Mouse (Mus musculus) cerebellum, adult 11-12 months (tissue): ENCODE measurements around the gene Mylip.

Experiments
- DNase-seq: peaks from one replicate; pipeline ENCODE4 v3.0.0; 2022

The Mylip gene

DNA sequence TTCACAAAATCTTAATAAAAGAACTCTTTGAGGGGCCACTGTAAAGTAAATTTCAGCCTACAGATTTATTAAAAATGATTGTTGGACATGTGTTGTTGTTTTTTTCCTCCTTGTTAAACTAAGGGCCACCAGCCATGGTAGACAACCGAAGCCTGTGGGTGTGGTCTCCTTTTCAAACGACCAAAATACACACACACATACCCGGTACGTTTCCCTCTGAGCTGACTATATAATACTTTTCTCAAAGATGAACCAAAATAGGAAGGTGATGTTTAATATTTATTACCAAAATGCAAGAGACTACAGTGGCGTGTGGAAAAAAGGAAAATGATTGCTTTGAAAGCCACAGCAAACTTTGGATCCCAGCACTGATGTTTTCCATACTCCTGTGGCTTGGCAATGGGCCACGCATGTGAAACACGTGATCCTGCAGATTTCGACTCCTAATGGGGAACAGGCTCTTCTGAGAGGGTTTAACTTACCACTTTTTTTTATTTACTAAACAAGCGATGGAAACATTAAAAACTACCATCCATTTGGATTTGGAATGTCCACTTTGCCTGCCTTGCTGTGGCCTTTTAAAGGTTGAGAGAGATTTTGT is 2.4 kb downstream of the Mylip start:
- no peak for DNase-seq

GRCm38 (mm10) chr13:45394221-45394768 is 4.8 kb downstream of the Mylip start:
- no peak for DNase-seq

- DNase-seq = no peak
These were observed 7.2 kb downstream of the Mylip start for GRCm38 (mm10) chr13:45396724-45397123.

- no peak for DNase-seq
These were observed 7.7 kb downstream of the Mylip start for GRCm38 (mm10) chr13:45397240-45397639.

DNA sequence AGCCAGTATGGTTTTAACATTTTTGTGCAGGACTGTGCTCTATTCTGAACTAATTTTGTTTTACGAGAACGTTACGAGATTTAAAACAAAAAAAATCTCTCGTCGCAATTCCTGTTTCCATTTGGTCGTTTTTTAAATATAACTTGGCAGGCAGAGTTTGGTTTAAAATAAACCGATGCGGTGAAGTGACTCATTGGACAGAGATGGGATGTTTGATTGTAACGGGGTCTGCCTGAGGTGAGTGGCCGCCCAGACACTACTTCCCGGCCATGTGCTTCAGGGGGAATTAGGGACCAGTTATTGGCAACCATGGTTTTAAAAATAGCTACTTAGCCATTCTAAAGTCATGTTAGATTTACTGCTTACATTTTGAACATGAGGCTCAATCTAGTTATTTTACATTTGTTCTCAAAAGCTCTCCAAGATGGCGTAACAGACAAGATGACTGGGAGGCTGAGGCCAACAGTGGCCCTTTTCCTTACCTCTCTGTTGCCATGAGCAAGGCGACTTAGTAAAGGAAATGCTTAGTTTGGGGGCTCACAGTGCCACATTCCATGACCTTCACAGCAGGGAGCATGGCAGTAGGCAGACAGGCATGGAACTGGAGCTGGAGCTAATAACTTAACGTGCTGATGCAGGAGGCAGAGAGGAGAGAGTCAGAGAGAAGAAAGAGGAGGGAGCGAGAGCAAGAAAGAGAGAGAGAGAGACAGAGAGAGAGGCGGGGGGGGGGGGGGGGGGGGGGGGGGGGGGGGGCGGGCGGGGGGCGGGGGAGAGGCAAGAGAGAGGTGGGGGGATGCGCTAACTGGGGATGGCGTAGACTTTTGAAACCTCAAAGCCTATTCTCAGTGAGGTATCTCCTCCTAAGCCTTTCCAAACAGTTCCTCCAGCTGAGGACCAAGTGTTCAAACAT is 8.6 kb downstream of the Mylip start:
- DNase-seq = no peak

DNA sequence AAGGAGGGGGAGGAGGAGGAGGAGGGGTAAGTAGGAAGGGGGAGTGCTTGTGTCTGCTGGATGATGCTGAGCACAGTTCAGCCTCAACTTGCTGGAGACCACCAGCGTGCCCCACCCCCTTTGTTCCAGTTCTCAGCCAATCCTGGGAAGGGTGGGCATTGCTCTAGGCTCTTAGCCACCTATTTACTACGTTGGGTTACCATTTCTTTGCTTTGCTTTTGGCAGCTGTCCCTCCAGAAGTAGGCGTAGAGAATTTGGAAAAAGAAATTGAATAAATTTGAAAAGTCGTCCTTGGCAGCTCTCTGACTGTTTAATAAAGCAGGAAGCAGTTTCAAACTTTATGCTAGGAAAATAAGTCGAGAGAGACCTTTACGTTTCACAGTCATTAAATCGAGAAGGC is 11.2 kb downstream of the Mylip start:
- DNase-seq = no peak

DNA sequence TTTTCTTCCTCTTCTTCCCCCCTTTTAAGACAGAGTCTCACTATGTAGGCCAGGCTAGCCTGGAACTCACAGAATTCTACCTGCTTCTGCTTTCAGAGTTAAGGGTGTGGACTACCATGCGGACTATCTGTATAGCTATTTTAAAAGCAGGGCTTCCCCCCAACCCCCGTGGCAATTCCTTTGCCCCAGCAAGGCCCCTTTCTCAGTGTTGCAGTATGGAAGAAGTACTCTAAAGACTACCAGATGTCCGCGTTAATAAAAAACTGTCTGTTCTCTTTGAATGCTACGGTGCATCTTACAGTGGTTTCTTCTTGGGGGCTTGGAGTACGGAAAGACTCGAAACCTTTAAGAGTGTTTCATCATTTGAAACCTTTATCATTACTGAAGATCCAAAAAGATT is 12.3 kb downstream of the Mylip start:
- no peak for DNase-seq

- DNase-seq = no peak
These were observed 12.9 kb downstream of the Mylip start for GRCm38 (mm10) chr13:45402316-45403039.

- no peak for DNase-seq
These were observed 14.7 kb downstream of the Mylip start for GRCm38 (mm10) chr13:45404269-45404668.

- DNase-seq = no peak
These were observed 15.8 kb downstream of the Mylip start for GRCm38 (mm10) chr13:45405194-45405810.

GRCm38 (mm10) chr13:45406289-45406688 is 16.7 kb downstream of the Mylip start:
- no peak for DNase-seq

GRCm38 (mm10) chr13:45406703-45407102 is 17.2 kb downstream of the Mylip start:
- DNase-seq = no peak

- no peak for DNase-seq
These were observed 21.4 kb downstream of the Mylip start for GRCm38 (mm10) chr13:45410936-45411335.

DNA sequence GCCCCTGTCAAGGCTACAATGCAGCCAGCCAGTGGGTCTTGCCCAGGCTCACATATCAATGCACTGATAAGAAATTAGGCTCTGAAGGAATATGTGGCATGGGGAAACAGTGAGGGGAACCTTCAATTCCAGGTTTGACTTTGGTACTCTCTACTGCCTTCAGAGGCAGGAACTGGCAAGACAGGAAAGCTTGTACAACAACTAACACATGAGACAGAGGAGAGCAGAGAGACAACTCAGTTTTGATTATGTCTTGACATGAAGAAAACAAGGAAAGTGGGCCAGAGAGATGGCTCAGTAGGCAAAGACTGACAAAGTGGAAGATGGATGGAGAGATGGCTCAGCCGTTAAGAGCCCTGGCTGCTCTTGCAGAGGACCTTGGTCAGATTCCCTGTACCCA is 23.5 kb downstream of the Mylip start:
- no peak for DNase-seq

- no peak for DNase-seq
These were observed 24.5 kb downstream of the Mylip start for GRCm38 (mm10) chr13:45414031-45414430.

- no peak for DNase-seq
These were observed 27.1 kb downstream of the Mylip start for GRCm38 (mm10) chr13:45416621-45417057.

GRCm38 (mm10) chr13:45418986-45419385 is 29.4 kb downstream of the Mylip start:
- DNase-seq = no peak

GRCm38 (mm10) chr13:45422251-45422650 is 32.7 kb downstream of the Mylip start:
- DNase-seq = peak; percentile 20

DNA sequence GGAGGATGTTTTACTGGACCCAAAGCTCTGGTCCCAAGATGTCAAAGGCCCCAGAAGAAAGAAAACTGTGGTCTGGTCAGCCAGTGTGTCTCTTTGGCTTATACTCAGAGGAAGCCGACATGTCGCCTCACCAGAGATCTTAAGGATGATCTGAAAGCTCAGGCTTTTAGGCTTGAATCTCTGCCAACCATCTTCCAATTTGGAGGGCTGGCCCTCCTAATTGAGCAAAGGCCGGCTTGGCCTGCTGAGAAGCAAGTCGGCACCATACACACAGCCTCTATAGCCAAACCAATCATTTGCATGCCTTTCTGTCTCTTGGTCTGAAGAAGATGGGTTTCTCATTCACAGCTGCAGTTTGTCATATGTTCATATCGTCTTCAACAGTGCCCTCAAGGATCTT is 33.2 kb downstream of the Mylip start:
- DNase-seq = no peak

- DNase-seq = no peak
These were observed 34.4 kb downstream of the Mylip start for GRCm38 (mm10) chr13:45423905-45424304.

DNA sequence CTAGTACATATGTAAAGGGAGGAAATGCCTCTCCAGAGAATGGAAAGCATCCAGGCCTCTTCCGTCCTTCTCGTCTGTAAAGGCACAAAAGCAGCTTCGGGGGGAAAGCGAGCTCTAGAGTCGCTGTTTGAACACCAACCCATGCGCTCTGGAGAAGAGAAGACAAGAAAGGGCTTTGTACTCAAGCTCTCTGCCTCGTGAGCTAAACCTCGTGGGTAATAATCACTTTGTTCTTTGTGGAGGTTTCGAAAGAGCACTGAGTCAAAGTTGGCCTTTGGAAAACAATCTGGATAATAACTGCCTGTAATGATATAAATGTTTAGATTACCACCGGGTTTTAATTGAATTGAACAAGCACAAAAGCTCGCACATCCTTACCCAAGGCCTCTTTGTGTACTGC is 39.7 kb downstream of the Mylip start:
- DNase-seq = no peak

DNA sequence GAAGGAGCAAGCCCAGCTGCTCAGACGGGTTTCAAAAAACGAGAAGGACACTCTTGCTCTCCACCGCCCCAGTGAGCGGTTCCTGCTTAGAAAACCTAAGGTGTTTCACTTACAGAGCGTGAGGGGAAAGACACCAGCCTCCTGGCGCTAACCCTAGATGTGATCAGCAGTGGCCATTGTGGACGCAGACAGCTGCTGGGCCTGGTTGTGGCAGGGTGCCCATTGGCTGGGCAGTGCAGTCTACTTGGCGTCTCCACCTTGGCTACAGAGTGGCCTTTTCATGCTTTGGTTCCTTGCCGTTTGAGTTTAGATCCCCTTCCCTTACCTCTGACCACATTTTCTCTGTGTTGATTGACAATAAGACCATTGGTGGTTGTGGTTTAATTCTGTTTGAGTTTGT is 47.6 kb downstream of the Mylip start:
- DNase-seq = no peak

DNA sequence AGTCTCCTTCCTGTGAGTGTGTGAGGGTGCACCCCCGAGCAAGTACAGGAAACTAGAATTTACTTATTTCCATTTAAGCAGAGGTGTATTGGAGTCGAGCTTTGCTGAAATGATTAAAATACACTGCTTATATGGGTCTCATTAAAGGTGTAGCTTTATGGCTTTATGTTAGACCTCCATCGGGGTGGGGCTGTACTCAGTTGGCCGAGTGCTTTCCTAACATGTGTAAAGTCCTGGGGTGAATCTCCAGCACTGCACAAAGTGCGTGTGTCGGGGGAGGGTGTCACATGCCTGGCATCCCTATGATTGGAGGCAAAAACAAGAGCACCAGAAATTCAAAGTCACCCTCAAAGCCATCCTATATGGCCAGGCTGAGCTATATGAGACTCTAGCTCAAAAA is 49.3 kb downstream of the Mylip start:
- DNase-seq = no peak
